Mouse (Mus musculus): ENCODE measurements around the gene Vars.

- TF ChIP-seq POLR2A (IDR thresholded peaks at IDR 0.05; ENCODE audit: extremely low read depth, insufficient read depth, low read length) (no peak), CTCF (IDR thresholded peaks at IDR 0.05; ENCODE audit: extremely low read depth, insufficient read depth, low read length) (no peak)
Observed at GRCm38 (mm10) chr17:34956340-34956739, 44.4 kb upstream of the Vars start.

Data from cortical plate, adult 2 months (tissue).